Mouse (Mus musculus): Measurements from ENCODE around the gene Akr1c12. TPM values are rescaled to one million over a fixed set of nuclear protein-coding genes. Genes with fewer than 3 reads are reported as not detected.
A peak's percentile ranks its signal among the peaks of the same experiment; 100 is the strongest.
"Not testable (repeated sequence)": the region's sequence is repeated elsewhere in the genome, so short reads cannot be mapped to it uniquely, and the experiment has no call there.

Gene Akr1c12
- total and polyA plus RNA-seq, 2 experiments from 2014 or later, result 0.49 TPM; not detected in 1

- H3K4me2 ChIP-seq (ENCODE audit: low read depth, low read length), result no peak overlapping the region
- H3K9ac ChIP-seq (replicated peaks; ENCODE audit: low read depth, low read length), result no peak overlapping the region
- ATAC-seq (ENCODE audit: insufficient read depth, low read depth) (no peak), DNase-seq (ENCODE audit: low spot score) (peak; percentile 58)
- H3K4me1 ChIP-seq (ENCODE audit: control insufficient read depth, insufficient read depth), result no peaks in the 10 kb centered on the region
- H3K9me3 ChIP-seq (replicated peaks; ENCODE audit: control insufficient read depth, low read length), result no peaks in the 10 kb centered on the region
- WGBS, result 27% methylated on average over 7 of the region's 7 CpGs
- no peak overlapping the region for H3K4me3 ChIP-seq (ENCODE audit: low read depth, low read length)
- no peaks in the 10 kb centered on the region for H3K27me3 ChIP-seq (ENCODE audit: control insufficient read depth, insufficient read depth, low read length)
- H3K27ac ChIP-seq (ENCODE audit: low read depth), result no peak overlapping the region
- no peaks in the 10 kb centered on the region for H3K36me3 ChIP-seq (replicated peaks; ENCODE audit: control insufficient read depth, insufficient read depth, low read length)
- TF ChIP-seq EP300 (IDR thresholded peaks at IDR 0.05; ENCODE audit: low read depth) (no peak), CTCF (IDR thresholded peaks at IDR 0.05; ENCODE audit: low read depth) (peak; percentile 72)
Measured at GRCm38 (mm10) chr13:4281471-4282412, 2.5 kb upstream of the Akr1c12 start.

- no peaks in the 10 kb centered on the region for H3K36me3 ChIP-seq (replicated peaks; ENCODE audit: control insufficient read depth, insufficient read depth, low read length)
- DNase-seq (ENCODE audit: low spot score), result no peak
- no peaks in the 10 kb centered on the region for H3K4me1 ChIP-seq (ENCODE audit: control insufficient read depth, insufficient read depth)
- no peaks in the 10 kb centered on the region for H3K9me3 ChIP-seq (replicated peaks; ENCODE audit: control insufficient read depth, low read length)
- no peak for ATAC-seq (ENCODE audit: insufficient read depth, low read depth)
- no peak overlapping the region for H3K9ac ChIP-seq (replicated peaks; ENCODE audit: low read depth, low read length)
- no peaks in the 10 kb centered on the region for H3K27me3 ChIP-seq (ENCODE audit: control insufficient read depth, insufficient read depth, low read length)
- no peak overlapping the region for H3K27ac ChIP-seq (ENCODE audit: low read depth)
- TF ChIP-seq CTCF (IDR thresholded peaks at IDR 0.05; ENCODE audit: low read depth) (no peak), EP300 (IDR thresholded peaks at IDR 0.05; ENCODE audit: low read depth) (no peak)
- no peak overlapping the region for H3K4me3 ChIP-seq (ENCODE audit: low read depth, low read length)
- H3K4me2 ChIP-seq (ENCODE audit: low read depth, low read length), result no peak overlapping the region
- 66% methylated on average over 2 of the region's 2 CpGs for WGBS
Measured at GRCm38 (mm10) chr13:4277526-4277925, 1.7 kb downstream of the Akr1c12 start.

GRCm38 (mm10) chr13:4270860-4271259 is 8.4 kb downstream of the Akr1c12 start:
- DNase-seq (ENCODE audit: low spot score) (no peak), ATAC-seq (ENCODE audit: insufficient read depth, low read depth) (no peak)
- Histone ChIP-seq H3K4me3 (ENCODE audit: low read depth, low read length) (no peak overlapping the region), H3K27ac (ENCODE audit: low read depth) (no peak overlapping the region), H3K36me3 (replicated peaks; ENCODE audit: control insufficient read depth, insufficient read depth, low read length) (no peaks in the 10 kb centered on the region), H3K9me3 (replicated peaks; ENCODE audit: control insufficient read depth, low read length) (no peaks in the 10 kb centered on the region), H3K9ac (replicated peaks; ENCODE audit: low read depth, low read length) (no peak overlapping the region), H3K4me2 (ENCODE audit: low read depth, low read length) (no peak overlapping the region), H3K4me1 (ENCODE audit: control insufficient read depth, insufficient read depth) (no peaks in the 10 kb centered on the region), H3K27me3 (ENCODE audit: control insufficient read depth, insufficient read depth, low read length) (no peaks in the 10 kb centered on the region)
- no peak for TF ChIP-seq EP300 (IDR thresholded peaks at IDR 0.05; ENCODE audit: low read depth)
- TF ChIP-seq CTCF (IDR thresholded peaks at IDR 0.05; ENCODE audit: low read depth), result no peak

GRCm38 (mm10) chr13:4265455-4265854 is 13.8 kb downstream of the Akr1c12 start:
- WGBS, result 79% methylated on average over 2 of the region's 2 CpGs
- H3K27me3 ChIP-seq (ENCODE audit: control insufficient read depth, insufficient read depth, low read length); H3K9me3 ChIP-seq (replicated peaks; ENCODE audit: control insufficient read depth, low read length): not testable (repeated sequence)

GRCm38 (mm10) chr13:4265047-4265446 is 14.2 kb downstream of the Akr1c12 start:
- H3K27me3 ChIP-seq (ENCODE audit: control insufficient read depth, insufficient read depth, low read length), result no peaks in the 10 kb centered on the region
- DNase-seq (ENCODE audit: low spot score), result no peak
- H3K9ac ChIP-seq (replicated peaks; ENCODE audit: low read depth, low read length), result no peak overlapping the region
- H3K4me2 ChIP-seq (ENCODE audit: low read depth, low read length), result no peak overlapping the region
- H3K9me3 ChIP-seq (replicated peaks; ENCODE audit: control insufficient read depth, low read length), result no peaks in the 10 kb centered on the region
- ATAC-seq (ENCODE audit: insufficient read depth, low read depth), result no peak
- H3K4me1 ChIP-seq (ENCODE audit: control insufficient read depth, insufficient read depth), result no peaks in the 10 kb centered on the region
- WGBS, result 71% methylated on average over 2 of the region's 2 CpGs
- TF ChIP-seq CTCF (IDR thresholded peaks at IDR 0.05; ENCODE audit: low read depth), result no peak
- TF ChIP-seq EP300 (IDR thresholded peaks at IDR 0.05; ENCODE audit: low read depth), result no peak
- H3K27ac ChIP-seq (ENCODE audit: low read depth), result no peak overlapping the region
- H3K36me3 ChIP-seq (replicated peaks; ENCODE audit: control insufficient read depth, insufficient read depth, low read length), result no peaks in the 10 kb centered on the region
- H3K4me3 ChIP-seq (ENCODE audit: low read depth, low read length), result no peak overlapping the region

More at GRCm38 (mm10) chr13:4265455-4265854, 13.8 kb downstream of the Akr1c12 start:
- not testable (repeated sequence) for H3K36me3 ChIP-seq (replicated peaks; ENCODE audit: control insufficient read depth, insufficient read depth, low read length); H3K4me2 ChIP-seq (ENCODE audit: low read depth, low read length); H3K27ac ChIP-seq (ENCODE audit: low read depth); DNase-seq (ENCODE audit: low spot score); ATAC-seq (ENCODE audit: insufficient read depth, low read depth); H3K9ac ChIP-seq (replicated peaks; ENCODE audit: low read depth, low read length); H3K4me3 ChIP-seq (ENCODE audit: low read depth, low read length); H3K4me1 ChIP-seq (ENCODE audit: control insufficient read depth, insufficient read depth)
